Comparison of ENCODE assay signal across 8 mouse cellular contexts in the genomic region with DNA sequence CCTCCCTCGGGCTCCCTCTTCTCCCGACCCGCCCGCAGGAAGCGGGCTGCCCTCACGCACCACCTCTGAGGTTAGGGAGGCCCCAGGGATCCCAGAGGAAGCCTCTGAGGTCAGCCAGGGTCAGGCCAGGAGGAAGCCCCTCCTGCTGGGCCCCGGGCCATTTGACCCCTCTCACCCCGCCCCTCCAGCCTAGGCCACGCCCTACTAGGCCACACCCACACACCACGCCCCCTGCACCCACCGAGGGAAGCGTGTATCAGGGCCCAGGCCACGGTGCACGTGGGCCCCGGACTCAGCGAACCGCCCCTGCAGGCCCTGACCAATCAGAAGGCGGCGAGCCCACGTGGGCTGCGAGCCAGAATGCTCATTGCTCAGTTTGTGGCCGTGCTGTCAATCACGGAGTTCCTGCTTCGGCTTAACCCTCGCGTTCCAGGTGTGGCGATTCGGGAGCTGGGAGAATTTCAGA. TPM values are rescaled to one million over a fixed set of nuclear protein-coding genes. Genes with fewer than 3 reads are reported as not detected.
DNase-seq lines count a peak whose midpoint lies in the region; ATAC-seq and TF ChIP-seq lines count a peak whose summit lies in the region.

Gene Tle6, minus strand, starts transcription at position 336 of the 466 bp plus-strand sequence.

- no peak within 1 kb of the TSS for H3K4me3 ChIP-seq in C2C12 (ENCODE audit: insufficient read depth, poor library complexity, severe bottlenecking)
- peak within 1 kb of the TSS; percentile 44 for H3K4me3 ChIP-seq in heart, embryonic 13.5 days
- H3K4me3 ChIP-seq in liver, embryonic 12.5 days = peak within 1 kb of the TSS; percentile 39
- H3K4me3 ChIP-seq in stomach, embryonic 15.5 days (replicated peaks) = peak within 1 kb of the TSS; percentile 32

- no peaks in the 10 kb centered on the region for H3K79me2 ChIP-seq in C2C12 (ENCODE audit: control insufficient read depth, insufficient read depth)

- H3K79me3 ChIP-seq in C2C12 (ENCODE audit: low read depth) = no peaks in the 10 kb centered on the region

- no peaks in the 10 kb centered on the region for H3K36me3 ChIP-seq in C2C12 (ENCODE audit: control insufficient read depth, insufficient read depth)
- no peaks in the 10 kb centered on the region for H3K36me3 ChIP-seq in heart, embryonic 13.5 days
- H3K36me3 ChIP-seq in liver, embryonic 12.5 days = no peaks in the 10 kb centered on the region
- H3K36me3 ChIP-seq in stomach, embryonic 15.5 days = no peaks in the 10 kb centered on the region

- peak within 1 kb of the TSS; percentile 73 for H3K27ac ChIP-seq in heart, embryonic 13.5 days (replicated peaks)
- H3K27ac ChIP-seq in liver, embryonic 12.5 days = peak within 1 kb of the TSS; percentile 28
- peak within 1 kb of the TSS; percentile 80 for H3K27ac ChIP-seq in stomach, embryonic 15.5 days

- H3K9me3 ChIP-seq in heart, embryonic 13.5 days = no peaks in the 10 kb centered on the region
- H3K9me3 ChIP-seq in liver, embryonic 12.5 days (replicated peaks) = no peaks in the 10 kb centered on the region
- H3K9me3 ChIP-seq in stomach, embryonic 15.5 days = no peaks in the 10 kb centered on the region

- H3K27me3 ChIP-seq in C2C12 (ENCODE audit: control insufficient read depth, insufficient read depth, insufficient read length) = no peaks in the 10 kb centered on the region
- H3K27me3 ChIP-seq in heart, embryonic 13.5 days (replicated peaks) = peaks cover under 1% of the 10 kb centered on the region; the same call in 1 of the 2 replicates
- H3K27me3 ChIP-seq in liver, embryonic 12.5 days (replicated peaks) = peaks cover 39% of the 10 kb centered on the region
- H3K27me3 ChIP-seq in stomach, embryonic 15.5 days (replicated peaks) = no peaks in the 10 kb centered on the region

- no peak for TF ChIP-seq CTCF in C2C12 (IDR thresholded peaks at IDR 0.05; ENCODE audit: control insufficient read depth, insufficient read depth, insufficient read length)

- peaks cover 71% of the 10 kb centered on the region for H3K4me1 ChIP-seq in heart, embryonic 13.5 days
- H3K4me1 ChIP-seq in liver, embryonic 12.5 days = peaks cover 85% of the 10 kb centered on the region
- H3K4me1 ChIP-seq in stomach, embryonic 15.5 days = peaks cover 55% of the 10 kb centered on the region

- peak; percentile 85 for DNase-seq in brain, embryonic 18.5 days (ENCODE audit: low read depth, low spot score)
- peak; percentile 97 for DNase-seq in kidney, postnatal 10 days
- DNase-seq in natural killer cell, adult 2 months (ENCODE audit: low spot score in 2 of 2) = peak; percentile 75 to 88

- H3K4me2 ChIP-seq in heart, embryonic 13.5 days = peak within 1 kb of the TSS; percentile 69
- H3K4me2 ChIP-seq in liver, embryonic 12.5 days = peak within 1 kb of the TSS; percentile 69
- H3K4me2 ChIP-seq in stomach, embryonic 15.5 days = peak within 1 kb of the TSS; percentile 68

- peak; percentile 74 for ATAC-seq in erythroid progenitor cell, adult 5-6 weeks (replicated peaks; ENCODE audit: low FRiP score, poor library complexity, severe bottlenecking)
- ATAC-seq in heart, embryonic 13.5 days (ENCODE audit: extremely low read depth, insufficient number of reproducible peaks, low FRiP score, low TSS enrichment) = peak; percentile 83
- peak; percentile 83 for ATAC-seq in liver, embryonic 12.5 days
- peak; percentile 81 for ATAC-seq in stomach, embryonic 15.5 days (ENCODE audit: insufficient read depth, low FRiP score, low read depth)

- peak within 1 kb of the TSS; percentile 71 for H3K9ac ChIP-seq in heart, embryonic 13.5 days
- H3K9ac ChIP-seq in liver, embryonic 12.5 days = peak within 1 kb of the TSS; percentile 44
- H3K9ac ChIP-seq in stomach, embryonic 15.5 days = no peak within 1 kb of the TSS

- H3ac ChIP-seq in C2C12 (ENCODE audit: control insufficient read depth, insufficient read length, low read depth) = no peak within 1 kb of the TSS

- WGBS in heart, embryonic 13.5 days = 1% methylated on average over 28 of the region's 28 CpGs
- under 1% methylated on average over 28 of the region's 28 CpGs for WGBS in liver, embryonic 12.5 days (ENCODE audit: insufficient replicate concordance)
- WGBS in stomach, embryonic 15.5 days = under 1% methylated on average over 28 of the region's 28 CpGs

TF ChIP-seq in C2C12, 6 proteins besides CTCF, POLR2A, EP300 and RAD21:
- TF ChIP-seq CEBPB (IDR thresholded peaks at IDR 0.05; ENCODE audit: low read depth) = no peak
- peak; percentile 79 for TF ChIP-seq USF1 (IDR thresholded peaks at IDR 0.05; ENCODE audit: low read depth)
- TF ChIP-seq MAX (IDR thresholded peaks at IDR 0.05) = no peak
- TF ChIP-seq FOSL1 (IDR thresholded peaks at IDR 0.05; ENCODE audit: insufficient read depth, low read length, poor library complexity, severe bottlenecking) = no peak
TF ChIP-seq in C2C12: peak in this region for 1.

RNA-seq across cellular contexts. Expression of gene Tle6, which starts in this region (rescaled TPM):
- 8.6 TPM for polyA plus RNA-seq in C2C12 (2012; fragmentation: generic; extraction: Trizol)
- total RNA-seq in erythroid progenitor cell, adult 5-6 weeks (2015; ENCODE audit: low replicate concordance) = not detected in 2 replicates
- total RNA-seq in erythroid progenitor cell, adult 5-6 weeks (2017; ENCODE audit: low replicate concordance) = 4.1 TPM in 1 of 2 replicates, not detected in the other
- 30.1 and 30.4 TPM in 2 replicates for polyA plus RNA-seq in heart, embryonic 13.5 days (2015; fragmentation: Nextera tagmentation; extraction: Ambion mirVana)
- 8.1 and 12.1 TPM in 2 replicates for polyA plus RNA-seq in liver, embryonic 12.5 days (2016; fragmentation: Nextera tagmentation; extraction: Ambion mirVana)
- 31.2 and 42.1 TPM in 2 replicates for polyA plus RNA-seq in stomach, embryonic 15.5 days (2015; fragmentation: Nextera tagmentation; extraction: Ambion mirVana)

Comparison
In these comparisons a context has a peak if more than half of its experiments do, and no peak if none do; other contexts are left out.
1. H3K27ac ChIP-seq: peak in every context shown above with its lines; median percentile 80 in stomach, embryonic 15.5 days; 73 in heart, embryonic 13.5 days; 28 in liver, embryonic 12.5 days.